Mouse (Mus musculus) 416B (cell line): ENCODE measurements around the gene Smap2.

ENCODE experiments used
- DNase-seq: peaks from one replicate; pipeline ENCODE4 v3.0.0; 2011; ENCODE audit warnings: low read depth

Smap2 gene

DNA sequence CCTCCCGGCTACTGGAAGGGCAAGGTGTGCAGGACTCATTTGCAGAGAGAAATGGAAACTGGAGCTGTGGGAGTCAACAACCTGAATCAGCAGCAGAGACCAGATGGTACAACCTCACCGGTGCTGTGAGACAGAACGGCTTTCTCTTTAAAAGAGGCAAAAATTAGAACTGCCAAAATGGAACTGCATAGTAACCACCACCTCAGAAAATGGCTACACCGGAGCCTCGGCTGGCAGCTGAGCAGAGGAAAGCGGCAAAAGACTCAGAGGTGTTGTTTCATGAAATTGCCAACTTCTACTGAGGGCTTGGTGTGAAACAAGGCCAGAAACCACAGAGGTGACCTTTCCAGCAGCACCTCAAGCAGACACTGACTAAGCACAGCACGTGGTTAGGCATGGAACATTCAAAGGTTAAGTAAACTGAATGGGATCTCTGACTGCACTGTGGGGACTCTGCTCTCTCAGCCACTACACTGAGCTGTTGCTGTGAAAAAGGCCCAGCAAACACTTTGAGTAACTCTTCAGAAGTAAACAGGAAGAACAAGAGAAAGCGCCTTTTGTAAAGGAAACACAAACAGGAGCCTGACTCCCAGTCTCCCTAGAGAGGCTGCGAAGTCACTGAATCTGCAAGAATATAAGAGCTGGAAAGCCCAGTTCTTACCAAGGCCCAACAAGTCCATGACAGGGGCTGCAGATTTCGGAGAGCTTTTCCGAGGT lies 42.2 kb downstream of the Smap2 start:
- DNase-seq: peak; percentile 64

DNA sequence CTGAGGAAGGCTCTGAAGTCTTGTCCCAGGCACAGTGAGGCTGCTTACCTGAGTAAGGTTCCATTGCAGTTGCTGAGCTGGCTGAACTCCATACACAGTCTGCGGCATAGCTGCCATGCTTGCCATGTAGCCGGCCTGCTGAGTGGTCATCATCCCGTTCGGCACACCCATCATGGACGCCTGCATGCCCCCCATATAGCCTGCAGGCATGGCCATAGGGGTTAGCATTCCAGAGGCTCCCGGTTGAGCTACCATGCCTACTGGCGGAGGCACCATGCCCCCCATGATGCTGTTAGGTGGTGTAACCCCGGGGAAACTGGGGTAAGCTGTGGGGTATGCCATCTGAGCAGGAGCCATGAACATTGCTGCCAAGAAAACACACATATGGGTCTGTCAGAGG lies 45.2 kb downstream of the Smap2 start:
- DNase-seq: no peak

- peak; percentile 36 for DNase-seq
These were observed 47.5 kb downstream of the Smap2 start for GRCm38 (mm10) chr4:120969382-120970146.

DNA sequence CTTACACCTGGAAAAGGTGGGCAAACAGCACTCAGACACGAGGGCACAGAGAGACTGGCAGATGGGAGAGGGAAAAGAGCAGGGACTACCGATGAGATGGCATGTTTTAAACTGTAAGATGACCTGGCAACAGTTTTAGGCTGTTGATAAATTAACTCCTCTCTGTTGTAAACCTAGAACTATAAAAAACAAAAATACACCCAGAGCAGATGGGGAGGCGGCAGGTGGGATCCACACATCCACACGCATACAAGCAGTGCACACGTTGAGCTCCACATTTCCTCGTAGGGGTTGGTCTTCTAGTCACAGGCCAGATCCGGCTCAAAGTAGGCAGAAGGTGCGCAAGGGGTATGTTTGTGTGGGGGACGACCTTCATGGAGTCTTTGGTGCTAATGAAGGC lies 48.6 kb downstream of the Smap2 start:
- DNase-seq: no peak

DNA sequence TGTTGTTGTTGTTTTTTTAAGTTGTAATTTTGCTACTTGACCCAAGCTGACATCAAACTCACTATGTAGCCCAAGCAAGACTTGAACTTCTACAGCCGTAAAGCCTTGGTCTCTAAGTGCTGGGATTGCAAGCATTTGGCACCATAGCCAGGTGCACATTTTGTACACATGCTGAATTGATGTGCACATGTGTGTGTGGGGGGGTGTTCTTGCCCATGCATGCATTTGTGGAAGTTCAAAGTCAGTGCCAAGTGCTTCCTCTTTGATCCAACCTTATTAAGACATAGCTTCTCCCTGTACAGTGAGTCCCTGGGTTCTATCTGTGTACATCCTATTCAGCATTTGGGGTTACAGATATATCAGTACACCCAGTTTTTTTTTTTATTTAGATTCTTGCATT lies 61.5 kb downstream of the Smap2 start:
- no peak for DNase-seq

DNA sequence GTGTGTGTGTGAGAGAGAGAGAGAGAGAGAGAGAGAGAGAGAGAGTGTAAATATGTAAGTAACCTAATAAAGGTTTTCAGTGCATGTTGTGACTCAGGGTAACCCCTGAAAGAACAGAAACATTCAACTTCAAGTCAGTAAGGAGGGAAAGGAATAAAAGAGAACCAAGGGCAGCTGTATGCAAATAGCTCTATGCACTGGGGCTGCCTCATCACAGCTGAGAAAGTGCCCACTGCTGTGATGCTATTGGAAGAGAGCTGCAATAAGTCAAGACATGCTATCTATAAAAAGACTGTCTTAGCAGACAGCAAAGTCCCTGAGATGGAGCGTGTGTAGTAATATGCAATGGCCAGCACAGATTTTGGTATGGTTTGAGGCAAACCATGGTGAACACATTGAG lies 63.4 kb downstream of the Smap2 start:
- DNase-seq: no peak

- DNase-seq: no peak
These were observed 64.0 kb downstream of the Smap2 start for GRCm38 (mm10) chr4:120953038-120953437.

- DNase-seq: peak; percentile 59
These were observed 64.9 kb downstream of the Smap2 start for GRCm38 (mm10) chr4:120952163-120952562.

GRCm38 (mm10) chr4:120951428-120951973 lies 65.5 kb downstream of the Smap2 start, which contains the start of gene Zfp69:
TSS of gene Zfp69 (minus strand) at chr4:120951699.
- DNase-seq: peak; percentile 85

DNA sequence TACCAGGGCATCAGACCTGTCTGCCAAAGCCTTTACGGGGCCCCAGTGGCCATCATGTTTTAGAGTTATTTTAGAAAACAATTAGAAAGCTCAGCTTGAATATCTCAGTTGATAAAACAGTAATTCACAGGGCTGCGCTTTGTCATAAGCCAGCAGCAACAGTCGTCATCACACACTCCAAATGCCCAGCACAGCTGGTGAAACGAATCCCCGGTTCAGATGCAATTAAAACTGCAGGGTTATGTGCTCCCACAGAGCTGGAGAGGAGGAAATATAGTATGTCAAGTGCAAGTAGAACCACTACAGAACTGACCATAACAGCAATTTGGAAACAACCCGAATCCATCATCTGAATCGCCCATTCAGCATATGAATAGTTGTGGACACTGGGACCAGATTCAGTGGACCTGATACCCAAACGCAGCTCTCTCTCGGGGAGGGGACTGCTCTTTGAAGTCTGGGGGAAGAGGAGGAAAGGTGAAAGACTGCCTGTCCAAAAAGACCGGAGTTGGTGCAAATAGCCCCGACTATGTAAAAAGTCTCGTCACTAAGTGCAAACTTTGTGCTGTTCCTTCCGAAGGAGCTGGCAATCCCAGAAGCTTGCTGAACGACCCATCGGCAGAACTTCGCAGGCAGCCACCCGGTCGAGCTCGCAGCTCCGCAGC lies 66.2 kb downstream of the Smap2 start:
- peak; percentile 53 for DNase-seq

- no peak for DNase-seq
These were observed 68.1 kb downstream of the Smap2 start for GRCm38 (mm10) chr4:120948938-120949337.

- no peak for DNase-seq
These were observed 82.0 kb downstream of the Smap2 start for GRCm38 (mm10) chr4:120935006-120935405.

DNA sequence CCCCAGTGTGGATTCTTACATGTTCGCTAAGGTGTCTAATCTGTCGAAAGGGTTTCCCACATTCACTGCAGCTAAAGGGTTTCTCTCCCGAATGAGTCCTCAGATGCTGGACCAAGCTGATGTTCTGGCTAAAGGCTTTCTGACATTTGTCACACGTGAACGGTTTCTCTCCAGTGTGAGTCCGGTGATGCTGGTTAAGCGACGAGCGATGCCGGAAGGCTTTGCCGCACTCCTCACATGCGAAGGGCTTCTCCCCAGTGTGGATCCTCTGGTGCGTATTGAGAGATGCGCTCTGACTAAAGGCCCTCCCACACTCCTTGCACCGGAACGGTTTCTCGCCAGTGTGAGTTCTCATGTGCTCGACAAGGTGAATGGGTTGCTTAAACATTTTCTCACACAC lies 86.3 kb downstream of the Smap2 start:
- DNase-seq: no peak

- DNase-seq: peak; percentile 73
These were observed 88.4 kb downstream of the Smap2 start for GRCm38 (mm10) chr4:120928686-120929085.

DNA sequence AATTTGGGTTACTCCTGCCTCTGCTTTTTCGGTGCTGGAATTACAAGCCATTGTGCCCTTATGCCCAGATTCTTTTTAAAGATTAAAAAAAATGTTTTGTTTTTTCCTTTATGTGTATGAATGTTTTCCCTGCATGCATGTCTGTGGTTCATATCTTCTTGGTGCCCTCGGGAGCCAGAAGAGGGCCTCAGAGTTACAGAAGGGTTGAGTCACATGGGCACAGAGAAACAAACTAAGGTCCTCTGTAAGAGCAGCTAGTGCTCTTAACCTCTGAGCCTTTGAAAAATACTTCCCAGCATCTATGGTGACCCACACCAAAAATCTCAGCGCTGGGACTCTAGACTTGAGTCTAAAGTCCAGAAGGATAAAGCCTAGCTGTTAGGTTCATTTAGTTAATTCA lies 91.7 kb downstream of the Smap2 start:
- peak; percentile 89 for DNase-seq

DNA sequence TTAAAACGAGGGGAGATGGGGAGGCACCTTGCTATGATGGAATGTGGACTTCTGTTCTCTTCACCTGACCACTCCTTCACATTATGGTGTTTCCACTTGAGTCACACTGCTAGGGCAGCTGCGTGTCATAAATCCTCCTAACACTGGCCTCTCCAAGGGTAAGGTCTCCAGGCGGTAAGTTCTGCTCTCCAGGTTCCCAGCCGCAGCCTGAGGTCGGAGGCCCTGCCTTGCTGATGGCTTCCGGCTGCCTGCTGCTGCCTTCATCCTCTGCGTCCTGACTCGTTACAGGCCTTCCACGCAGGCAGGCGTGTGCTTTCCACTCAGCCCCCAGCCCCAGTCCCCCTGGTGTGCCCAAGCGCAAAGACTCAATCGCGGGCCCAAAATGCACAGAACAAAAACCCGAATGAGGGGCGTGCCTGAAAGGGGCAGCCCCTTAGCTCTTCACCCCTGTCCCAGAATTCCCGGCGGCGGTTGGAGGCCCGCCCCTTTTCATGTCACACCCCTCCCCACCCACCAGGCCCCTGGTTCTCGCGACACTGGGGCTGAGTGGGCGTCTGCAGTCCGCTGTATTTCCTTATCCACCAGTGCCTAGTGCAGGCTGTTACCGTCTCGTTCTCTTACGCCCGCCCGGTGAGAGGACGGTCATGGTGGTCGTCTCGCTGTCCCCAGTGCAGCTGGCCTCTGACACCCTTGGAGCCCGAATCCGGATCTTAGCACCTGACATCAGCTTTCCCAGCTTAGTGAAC lies 92.3 kb downstream of the Smap2 start, which contains the start of gene Exo5:
Gene Exo5, minus strand, starts transcription at position 464 of the 746 bp plus-strand sequence.
- DNase-seq: peak; percentile 96

DNA sequence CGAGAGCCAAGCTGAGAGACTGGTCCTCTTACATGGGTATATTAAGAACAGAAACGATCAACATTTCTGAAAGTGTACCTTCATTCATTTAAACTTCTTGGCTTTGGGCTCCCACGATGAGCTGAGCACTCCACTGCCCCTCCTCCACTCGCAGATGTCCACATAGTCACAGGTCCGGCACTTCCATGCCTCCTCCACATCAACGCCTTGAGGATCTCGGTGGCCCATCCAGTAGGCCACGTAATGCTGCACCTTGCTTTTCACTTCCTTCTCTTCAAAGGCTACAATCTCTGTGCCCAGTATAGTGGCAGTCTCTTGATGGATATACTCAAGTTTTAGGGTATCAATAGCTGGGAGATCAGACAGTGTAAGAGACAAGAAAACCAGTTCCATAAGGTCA lies 95.6 kb downstream of the Smap2 start:
- DNase-seq: no peak
